Mouse (Mus musculus) hindbrain, embryonic 16.5 days (tissue): ENCODE results near the gene Mettl1. TPM values are rescaled to one million over a fixed set of nuclear protein-coding genes. Genes with fewer than 3 reads are reported as not detected.

ENCODE experiments used
- ATAC-seq: fragments of 200-750 bp; cut with Nextera tagmentation; 2 replicates; pipeline ENCODE4 v1.8.0; 2017; ENCODE audit warnings: moderate TSS enrichment, moderate library complexity
- H3K27ac ChIP-seq: fragments of 300-500 bp; sonication (generic); 2 replicates; pipeline ENCODE4 v1.5.1; 2014; ENCODE audit warnings: low read depth, mild to moderate bottlenecking, control low read depth, low read length, moderate library complexity
- H3K27me3 ChIP-seq: fragments of 300-500 bp; sonication (generic); replicated peaks from 2 replicates; pipeline ENCODE4 v1.6.1; 2014; ENCODE audit warnings: low read length; ENCODE audit not compliant: control insufficient read depth, insufficient read depth
- H3K36me3 ChIP-seq: fragments of 300-500 bp; sonication (generic); 2 replicates; pipeline ENCODE4 v1.6.1; 2014; ENCODE audit warnings: mild to moderate bottlenecking, low read length, moderate library complexity, mixed read lengths; ENCODE audit not compliant: control insufficient read depth, insufficient read depth
- H3K4me1 ChIP-seq: fragments of 300-500 bp; sonication (generic); 2 replicates; pipeline ENCODE4 v1.6.1; 2014; ENCODE audit warnings: low read depth, low read length; ENCODE audit not compliant: control insufficient read depth, insufficient read depth
- H3K4me2 ChIP-seq: fragments of 300-500 bp; sonication (generic); 2 replicates; pipeline ENCODE4 v1.6.1; 2014; ENCODE audit warnings: mild to moderate bottlenecking, low read length, control low read depth, moderate library complexity
- H3K4me3 ChIP-seq: fragments of 300-500 bp; sonication (generic); 2 replicates; pipeline ENCODE4 v1.5.1; 2014; ENCODE audit warnings: mild to moderate bottlenecking, low read length, control low read depth, moderate library complexity
- H3K9ac ChIP-seq: fragments of 300-500 bp; sonication (generic); 2 replicates; pipeline ENCODE4 v1.6.1; 2014; ENCODE audit warnings: low read depth, mild to moderate bottlenecking, control low read depth, low read length, moderate library complexity
- H3K9me3 ChIP-seq: fragments of 300-500 bp; sonication (generic); 2 replicates; pipeline ENCODE4 v1.6.1; 2014; ENCODE audit warnings: mild to moderate bottlenecking, low read length, moderate library complexity; ENCODE audit not compliant: control insufficient read depth
- WGBS: fragments of 180-500 bp; shearing (Covaris S2); extraction: QIAGEN DNeasy Blood & Tissue Kit; methylation state at CpG from one replicate; pipeline ENCODE4 v1.1.7; 2014; 5-methylcytosine and 5-hydroxymethylcytosine counted together
- polyA plus RNA-seq: library from polyadenylated mRNA; unstranded; fragments of >200 nt; fragmentation: Nextera tagmentation; extraction: Ambion mirVana; gene quantifications from 2 replicates; pipeline ENCODE4 v1.2.1, GENCODE M21; 2015

Gene Mettl1
- polyA plus RNA-seq, 1 experiment from 2014 or later, result 24.2 TPM

DNA sequence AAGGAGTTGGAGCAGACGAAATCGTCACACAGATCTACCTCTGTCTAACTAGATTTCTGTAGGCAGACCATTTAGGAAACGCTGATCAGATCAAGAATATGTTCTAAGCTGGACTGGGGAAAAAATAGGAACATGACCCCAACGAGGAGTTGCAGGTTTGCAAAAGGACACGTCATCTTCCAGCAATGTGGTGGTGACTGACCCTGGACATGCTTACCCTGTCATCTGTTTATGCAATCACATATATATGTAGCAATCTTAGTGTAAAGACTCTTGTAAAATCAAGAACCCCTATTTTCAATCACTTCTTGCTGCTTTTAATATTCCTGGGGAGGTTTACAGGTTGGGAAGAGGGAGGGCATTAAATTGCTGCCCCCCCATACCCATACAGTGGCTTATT is 21.3 kb downstream of the Mettl1 start:
- H3K4me3 ChIP-seq, result no peak overlapping the region
- no peak for ATAC-seq
- peaks cover 26% of the 10 kb centered on the region for H3K4me1 ChIP-seq
- H3K9ac ChIP-seq, result no peak overlapping the region
- 81% methylated on average over 5 of the region's 5 CpGs for WGBS
- H3K4me2 ChIP-seq, result peak overlapping the region; percentile 77; the same call in 1 of the 2 replicates
- H3K36me3 ChIP-seq, result peaks cover 27% of the 10 kb centered on the region
- H3K9me3 ChIP-seq, result no peaks in the 10 kb centered on the region
- peak overlapping the region; percentile 72 for H3K27ac ChIP-seq
- no peaks in the 10 kb centered on the region for H3K27me3 ChIP-seq

DNA sequence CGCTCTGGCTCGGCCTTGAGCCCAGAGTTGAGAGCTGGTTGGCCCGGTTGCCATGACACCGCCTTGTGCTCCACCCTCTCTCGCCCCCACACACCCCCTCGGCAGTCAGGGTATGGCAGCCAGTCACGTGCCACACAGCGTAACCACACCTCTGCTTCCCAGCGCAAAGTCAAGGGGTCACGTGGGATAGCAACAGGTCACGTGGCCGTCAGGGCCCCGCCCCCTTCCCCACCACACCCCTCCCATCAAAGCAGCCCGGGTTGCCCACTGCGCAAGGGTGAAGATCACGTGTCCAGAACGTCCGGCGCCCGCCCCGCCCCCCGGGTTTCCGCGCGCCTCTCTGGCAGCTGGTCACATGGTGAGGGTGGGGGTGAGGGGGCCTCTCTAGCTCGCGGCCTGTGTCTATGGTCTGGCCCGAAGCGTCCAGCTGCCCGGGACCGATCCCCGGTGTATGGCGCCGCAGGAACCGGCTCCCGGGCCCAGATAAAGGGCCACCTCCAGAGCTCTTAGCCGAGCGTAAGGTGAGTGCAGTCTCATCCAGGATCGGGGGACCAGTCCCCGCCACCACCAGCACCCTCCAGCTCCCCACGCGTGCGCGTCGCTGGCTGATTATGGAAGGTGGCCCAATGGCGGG is 22.1 kb downstream of the Mettl1 start, which contains the start of gene Cdk4:
Cdk4 (plus strand) TSS at position 296 of the 634 bp plus-strand sequence.
- no peaks in the 10 kb centered on the region for H3K9me3 ChIP-seq
- 0% methylated on average over 39 of the region's 46 CpGs for WGBS
- ATAC-seq, result peak; percentile 90
- peak within 1 kb of the TSS; percentile 77 for H3K4me2 ChIP-seq
- peak within 1 kb of the TSS; percentile 86 for H3K27ac ChIP-seq
- H3K4me3 ChIP-seq, result peak within 1 kb of the TSS; percentile 65
- peak within 1 kb of the TSS; percentile 84 for H3K9ac ChIP-seq
- peaks cover 36% of the 10 kb centered on the region for H3K36me3 ChIP-seq
- H3K27me3 ChIP-seq, result no peaks in the 10 kb centered on the region
- peaks cover 22% of the 10 kb centered on the region for H3K4me1 ChIP-seq

DNA sequence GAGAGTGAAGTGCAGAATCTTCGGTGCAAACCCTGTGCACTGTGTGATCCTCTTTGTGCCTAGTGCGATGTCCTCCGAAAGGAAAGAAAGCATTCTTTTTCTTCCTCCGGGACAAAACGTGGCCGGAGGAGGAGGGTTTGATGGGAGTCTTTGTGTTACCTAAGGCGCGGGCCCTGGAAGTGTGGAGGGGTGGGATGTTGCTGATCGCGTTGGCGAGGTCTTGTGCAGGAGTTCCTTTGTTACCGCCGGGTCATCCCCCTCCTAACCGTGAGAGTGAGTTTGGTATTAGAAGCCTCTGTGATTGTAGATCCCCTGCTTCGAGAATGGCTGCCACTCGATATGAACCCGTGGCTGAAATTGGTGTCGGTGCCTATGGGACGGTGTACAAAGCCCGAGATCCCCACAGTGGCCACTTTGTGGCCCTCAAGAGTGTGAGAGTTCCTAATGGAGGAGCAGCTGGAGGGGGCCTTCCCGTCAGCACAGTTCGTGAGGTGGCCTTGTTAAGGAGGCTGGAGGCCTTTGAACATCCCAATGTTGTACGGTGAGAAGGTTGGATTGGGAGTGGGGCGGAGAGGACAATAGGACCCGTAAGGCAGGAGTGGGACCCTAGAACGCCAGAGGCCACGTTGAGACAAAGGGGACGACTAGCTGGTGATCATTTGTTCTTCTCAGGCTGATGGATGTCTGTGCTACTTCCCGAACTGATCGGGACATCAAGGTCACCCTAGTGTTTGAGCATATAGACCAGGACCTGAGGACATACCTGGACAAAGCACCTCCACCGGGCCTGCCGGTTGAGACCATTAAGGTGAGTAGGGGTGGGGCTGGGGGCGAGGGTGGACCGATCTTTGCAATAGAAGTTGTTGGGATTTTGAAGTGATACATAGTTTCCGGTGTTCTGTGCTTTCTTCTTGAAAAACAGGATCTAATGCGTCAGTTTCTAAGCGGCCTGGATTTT is 23.0 kb downstream of the Mettl1 start:
- no peaks in the 10 kb centered on the region for H3K9me3 ChIP-seq
- H3K4me2 ChIP-seq, result peak overlapping the region; percentile 77
- H3K27ac ChIP-seq, result peak overlapping the region; percentile 86
- peaks cover 38% of the 10 kb centered on the region for H3K36me3 ChIP-seq
- H3K4me1 ChIP-seq, result peaks cover 25% of the 10 kb centered on the region
- peak overlapping the region; percentile 84 for H3K9ac ChIP-seq
- no peak for ATAC-seq
- H3K27me3 ChIP-seq, result no peaks in the 10 kb centered on the region
- peak overlapping the region; percentile 65 for H3K4me3 ChIP-seq
- 12% methylated on average over 37 of the region's 37 CpGs for WGBS

GRCm38 (mm10) chr10:127065981-127066380 is 24.8 kb downstream of the Mettl1 start:
- no peaks in the 10 kb centered on the region for H3K27me3 ChIP-seq
- H3K9ac ChIP-seq, result no peak overlapping the region
- H3K9me3 ChIP-seq, result no peaks in the 10 kb centered on the region
- peaks cover 28% of the 10 kb centered on the region for H3K4me1 ChIP-seq
- no peak for ATAC-seq
- H3K4me3 ChIP-seq, result no peak overlapping the region
- no peak overlapping the region for H3K27ac ChIP-seq
- peaks cover 38% of the 10 kb centered on the region for H3K36me3 ChIP-seq
- H3K4me2 ChIP-seq, result no peak overlapping the region
- 84% methylated on average over 9 of the region's 9 CpGs for WGBS

DNA sequence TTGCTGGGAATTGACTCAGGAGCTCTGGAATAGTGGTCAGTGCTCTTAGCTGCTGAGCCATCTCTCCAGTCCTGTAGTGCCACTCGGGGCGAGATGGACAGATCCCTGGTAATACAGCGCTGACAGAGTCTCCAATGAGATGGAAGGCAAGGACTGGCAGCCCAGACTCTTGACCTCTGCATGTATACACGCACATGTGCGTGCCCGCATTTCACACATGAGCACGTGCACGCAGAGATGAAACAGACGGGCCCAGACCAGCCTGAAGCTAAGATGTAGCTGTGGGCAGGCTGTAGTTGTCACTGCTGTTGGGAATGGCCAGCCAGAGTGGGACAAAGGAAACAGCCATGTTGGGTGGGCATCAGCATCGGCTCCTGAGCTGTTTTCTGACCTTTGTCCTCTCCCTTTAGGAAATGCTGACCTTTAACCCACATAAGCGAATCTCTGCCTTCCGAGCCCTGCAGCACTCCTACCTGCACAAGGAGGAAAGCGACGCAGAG is 25.4 kb downstream of the Mettl1 start:
- Histone ChIP-seq H3K27me3 (no peaks in the 10 kb centered on the region), H3K36me3 (peaks cover 38% of the 10 kb centered on the region), H3K9me3 (no peaks in the 10 kb centered on the region), H3K27ac (no peak overlapping the region), H3K9ac (no peak overlapping the region), H3K4me2 (no peak overlapping the region), H3K4me1 (peaks cover 27% of the 10 kb centered on the region), H3K4me3 (no peak overlapping the region)
- no peak for ATAC-seq
- WGBS, result 86% methylated on average over 14 of the region's 14 CpGs

- 81% methylated on average over 9 of the region's 9 CpGs for WGBS
- H3K4me1 ChIP-seq, result peaks cover 23% of the 10 kb centered on the region
- no peaks in the 10 kb centered on the region for H3K27me3 ChIP-seq
- peak overlapping the region; percentile 86 for H3K4me2 ChIP-seq
- H3K9ac ChIP-seq, result peak overlapping the region; percentile 78; the same call in 1 of the 2 replicates
- peak overlapping the region; percentile 72 for H3K4me3 ChIP-seq
- no peak for ATAC-seq
- H3K9me3 ChIP-seq, result no peaks in the 10 kb centered on the region
- H3K27ac ChIP-seq, result peak overlapping the region; percentile 96; the same call in 1 of the 2 replicates
- H3K36me3 ChIP-seq, result peaks cover 38% of the 10 kb centered on the region
These were observed 27.3 kb downstream of the Mettl1 start for GRCm38 (mm10) chr10:127068360-127069038.

DNA sequence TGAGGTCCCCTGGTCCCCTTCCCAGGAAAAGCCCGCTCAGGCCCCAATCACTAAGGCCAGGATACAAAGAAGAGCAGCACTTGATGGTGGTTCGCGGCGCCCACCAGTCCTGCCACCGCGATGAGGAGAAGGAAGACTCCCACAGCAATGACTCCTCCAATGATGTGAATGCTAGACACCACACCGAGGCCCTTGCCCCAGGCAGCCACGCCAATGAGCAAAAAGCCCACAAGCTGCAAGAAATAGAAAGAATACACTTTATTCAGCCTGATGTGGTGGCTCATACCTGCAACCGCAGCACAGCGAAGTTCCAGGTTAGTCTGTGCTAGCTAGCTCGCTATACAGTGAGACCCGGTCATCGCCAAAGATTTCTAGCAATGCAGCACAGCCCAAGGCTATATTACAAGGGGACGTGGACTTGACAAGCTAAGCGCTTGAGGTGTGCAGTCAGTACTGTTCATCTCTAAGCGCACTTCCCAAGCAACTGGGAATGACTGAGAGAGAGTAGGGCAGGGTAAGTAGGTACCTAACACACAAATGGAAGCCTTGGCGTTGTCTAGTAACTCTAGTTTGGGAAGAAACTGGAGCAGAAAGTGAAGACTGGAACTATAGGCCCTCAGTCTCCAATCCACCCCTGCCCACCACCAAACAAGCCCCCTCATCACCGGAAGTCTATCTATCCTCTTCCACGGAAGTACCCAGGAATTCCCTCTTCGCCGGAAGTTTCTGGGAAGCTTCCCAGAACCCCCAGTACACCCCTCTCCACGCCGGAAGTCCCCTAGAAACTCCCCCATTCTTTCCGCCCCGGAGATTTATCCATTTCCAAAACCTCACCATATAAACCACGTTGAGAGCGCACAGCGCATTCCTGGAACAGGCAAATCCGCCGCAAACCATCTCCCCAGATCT is 28.3 kb downstream of the Mettl1 start:
- H3K9me3 ChIP-seq, result no peaks in the 10 kb centered on the region
- H3K9ac ChIP-seq, result peak overlapping the region; percentile 78
- peaks cover 23% of the 10 kb centered on the region for H3K4me1 ChIP-seq
- ATAC-seq, result peak; percentile 86
- peak overlapping the region; percentile 96 for H3K27ac ChIP-seq
- H3K36me3 ChIP-seq, result peaks cover 38% of the 10 kb centered on the region
- H3K4me3 ChIP-seq, result peak overlapping the region; percentile 72
- H3K27me3 ChIP-seq, result no peaks in the 10 kb centered on the region
- H3K4me2 ChIP-seq, result peak overlapping the region; percentile 86
- 8% methylated on average over 30 of the region's 30 CpGs for WGBS
